Mouse (Mus musculus): ENCODE measurements around the gene Gm11168.
"Not testable (repeated sequence)": the region's sequence is repeated elsewhere in the genome, so short reads cannot be mapped to it uniquely, and the experiment has no call there.

DNA sequence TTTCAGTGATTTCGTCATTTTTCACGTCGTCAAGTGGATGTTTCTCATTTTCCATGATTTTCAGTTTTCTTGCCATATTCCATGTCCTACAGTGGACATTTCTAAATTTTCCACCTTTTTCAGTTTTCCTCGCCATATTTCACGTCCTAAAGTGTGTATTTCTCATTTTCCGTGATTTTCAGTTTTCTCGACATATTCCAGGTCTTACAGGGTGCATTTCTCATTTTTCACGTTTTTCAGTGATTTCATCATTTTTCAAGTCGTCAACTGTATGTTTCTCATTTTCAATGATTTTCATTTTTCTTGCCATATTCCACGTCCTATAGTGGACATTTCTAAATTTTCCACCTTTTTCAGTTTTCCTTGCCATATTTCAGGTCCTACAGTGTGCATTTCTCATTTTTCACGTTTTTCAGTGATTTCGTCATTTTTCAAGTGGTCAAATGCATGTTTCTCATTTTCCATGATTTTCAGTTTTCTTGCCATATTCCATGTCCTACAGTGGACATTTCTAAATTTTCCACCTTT lies 2.6 kb upstream of the Gm11168 start, which contains the start of gene Gm10722:
- TF ChIP-seq CTCF (conservative IDR thresholded peaks at IDR 0.05; ENCODE audit: insufficient read depth, insufficient read length, low read depth, low read length); POLR2A (IDR thresholded peaks at IDR 0.05; ENCODE audit: low read depth, low read length): not testable (repeated sequence)

Measured in kidney, adult 2 months (tissue).